Mouse (Mus musculus): ENCODE data around the gene Fgf13.

- TF ChIP-seq POLR2A (IDR thresholded peaks at IDR 0.05; ENCODE audit: borderline replicate concordance, control insufficient read depth, low read depth, low read length) (no peak), CTCF (IDR thresholded peaks at IDR 0.05; ENCODE audit: control insufficient read depth, insufficient read depth, low read length) (no peak)
Measured at GRCm38 (mm10) chrX:59220675-59221074, 347.2 kb downstream of the Fgf13 start.
